Mouse (Mus musculus) kidney, adult 2 months (tissue): ENCODE measurements around the gene Tsks. TPM values are rescaled to one million over a fixed set of nuclear protein-coding genes. Genes with fewer than 3 reads are reported as not detected.
A peak's percentile ranks its signal among the peaks of the same experiment; 100 is the strongest.

Source experiments
- DNase-seq: peaks from one replicate; pipeline ENCODE4 v3.0.0; 2021
- H3K27ac ChIP-seq: fragments of 200-500 bp; 2 replicates; pipeline ENCODE4 v1.5.1; 2012; ENCODE audit warnings: low read depth, low read length, control low read depth, inconsistent platforms; ENCODE audit not compliant: insufficient read depth
- H3K27me3 ChIP-seq: fragments of 200-500 bp; replicated peaks from 2 replicates; pipeline ENCODE4 v1.6.1; 2012; ENCODE audit warnings: mild to moderate bottlenecking, moderate library complexity, low read length, inconsistent platforms; ENCODE audit not compliant: control insufficient read depth, insufficient read depth
- H3K36me3 ChIP-seq: fragments of 200-500 bp; 2 replicates; pipeline ENCODE4 v1.6.1; 2012; ENCODE audit warnings: mild to moderate bottlenecking, moderate library complexity, low read length, inconsistent platforms; ENCODE audit not compliant: control insufficient read depth, insufficient read depth
- H3K4me1 ChIP-seq: fragments of 200-500 bp; 2 replicates; pipeline ENCODE4 v1.6.1; 2011; ENCODE audit warnings: low read length; ENCODE audit not compliant: control insufficient read depth, insufficient read depth
- H3K4me3 ChIP-seq: fragments of 200-500 bp; 2 replicates; pipeline ENCODE4 v1.5.1; 2011; ENCODE audit warnings: mild to moderate bottlenecking, low read depth, low read length, control low read depth; ENCODE audit not compliant: insufficient read depth
- CTCF ChIP-seq: fragments of 200-500 bp; conservative IDR thresholded peaks from 2 replicates; pipeline ENCODE4 v1.5.1; 2011; ENCODE audit warnings: low read depth, mild to moderate bottlenecking, control low read depth, low read length, moderate library complexity, mixed read lengths; ENCODE audit not compliant: insufficient read depth, insufficient read length
- POLR2A ChIP-seq: fragments of 200-500 bp; IDR thresholded peaks from one replicate; pipeline ENCODE4 v1.6.1; 2011; ENCODE audit warnings: low read depth, low read length, control low read depth
- WGBS: fragments of 180-500 bp; shearing (Covaris S2); methylation state at CpG from one replicate; pipeline ENCODE4 v1.1.7; 2018; 5-methylcytosine and 5-hydroxymethylcytosine counted together
- polyA plus RNA-seq: library from polyadenylated mRNA; depleted of rRNA; stranded (reverse); fragments of >200 nt; gene quantifications from 2 replicates; pipeline ENCODE4 v1.2.3, GENCODE M21; 2012; rRNA removed

The Tsks gene
- polyA plus RNA-seq, 1 experiment, result 0.11 TPM

DNA sequence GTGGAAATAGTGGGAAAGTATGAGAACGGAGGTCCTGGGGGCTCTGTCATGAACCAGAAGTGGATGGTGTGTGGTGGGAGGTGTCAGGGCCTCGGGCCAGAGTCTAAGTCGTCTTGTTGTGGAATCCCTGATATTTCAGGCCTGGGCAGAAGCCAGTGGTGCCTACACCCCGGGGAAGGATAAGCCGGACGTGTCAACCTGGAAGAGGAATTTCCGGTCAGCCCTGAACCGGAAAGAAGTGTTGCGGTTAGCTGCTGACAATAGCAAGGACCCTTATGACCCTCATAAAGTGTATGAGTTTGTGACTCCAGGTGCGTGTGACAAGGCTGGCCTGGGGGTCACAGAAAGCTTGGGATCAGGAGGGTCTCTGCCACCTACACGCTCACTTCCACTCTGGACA is 56.7 kb downstream of the Tsks start:
- peaks cover 2% of the 10 kb centered on the region; the same call in 1 of the 2 replicates for H3K36me3 ChIP-seq
- H3K4me1 ChIP-seq, result peaks cover 11% of the 10 kb centered on the region; the same call in 1 of the 2 replicates
- no peaks in the 10 kb centered on the region for H3K27me3 ChIP-seq
- no peak overlapping the region for H3K4me3 ChIP-seq
- no peak overlapping the region for H3K27ac ChIP-seq
- peak; percentile 56 for DNase-seq
- TF ChIP-seq POLR2A (no peak), CTCF (no peak)
- WGBS, result 33% methylated on average over 11 of the region's 11 CpGs

DNA sequence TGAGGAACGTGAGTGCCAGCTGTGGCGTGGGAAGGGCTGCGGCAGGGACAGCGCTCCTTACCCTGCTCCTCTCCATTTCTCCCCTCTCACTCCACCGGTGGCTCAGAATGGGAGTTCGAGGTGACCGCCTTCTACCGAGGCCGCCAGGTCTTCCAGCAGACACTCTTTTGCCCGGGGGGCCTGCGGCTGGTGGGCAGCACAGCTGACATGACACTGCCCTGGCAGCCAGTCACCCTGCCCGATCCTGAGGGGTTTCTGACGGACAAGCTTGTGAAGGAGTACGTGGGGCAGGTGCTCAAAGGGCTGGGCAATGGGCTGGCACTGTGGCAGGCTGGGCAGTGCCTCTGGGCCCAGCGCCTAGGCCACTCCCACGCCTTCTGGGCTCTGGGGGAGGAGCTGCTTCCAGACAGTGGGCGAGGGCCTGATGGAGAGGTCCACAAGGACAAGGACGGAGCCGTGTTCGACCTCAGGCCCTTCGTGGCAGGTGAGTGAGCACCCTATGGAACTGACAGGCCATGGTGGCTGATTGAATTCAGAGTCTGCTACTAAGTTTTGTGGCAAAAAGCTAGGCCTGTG is 57.6 kb downstream of the Tsks start:
- H3K27ac ChIP-seq, result no peak overlapping the region

DNA sequence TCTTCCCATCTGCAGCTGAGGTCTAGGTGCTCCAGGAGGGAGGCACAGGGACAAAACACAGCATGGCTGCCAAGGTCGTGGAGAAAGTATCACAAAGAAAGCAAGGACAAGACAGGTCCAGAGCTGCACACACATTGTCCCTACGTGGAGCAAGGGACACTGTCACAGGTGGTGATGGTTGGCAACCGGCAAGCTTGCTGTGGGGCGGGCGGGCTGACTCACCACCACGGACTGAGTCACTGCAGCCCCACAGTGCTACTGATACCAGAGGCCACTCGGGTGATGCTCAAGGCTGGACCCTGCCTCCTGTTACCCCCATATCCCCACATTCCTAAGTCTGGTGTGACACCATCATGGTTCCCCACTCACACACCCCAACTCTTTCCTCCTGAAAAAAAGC is 59.4 kb downstream of the Tsks start:
- Histone ChIP-seq H3K27ac (no peak overlapping the region), H3K27me3 (no peaks in the 10 kb centered on the region), H3K4me3 (no peak overlapping the region), H3K4me1 (peaks cover 6% of the 10 kb centered on the region; the same call in 1 of the 2 replicates), H3K36me3 (peaks cover 4% of the 10 kb centered on the region)
- TF ChIP-seq CTCF (no peak), POLR2A (no peak)
- no peak for DNase-seq
- WGBS, result 81% methylated on average over 7 of the region's 7 CpGs

More for the DNA sequence above, 57.6 kb downstream of the Tsks start:
- 60% methylated on average over 21 of the region's 21 CpGs for WGBS
- no peaks in the 10 kb centered on the region for H3K27me3 ChIP-seq
- DNase-seq, result peak; percentile 24
- peaks cover 11% of the 10 kb centered on the region; the same call in 1 of the 2 replicates for H3K4me1 ChIP-seq
- peaks cover 2% of the 10 kb centered on the region; the same call in 1 of the 2 replicates for H3K36me3 ChIP-seq
- no peak overlapping the region for H3K4me3 ChIP-seq
- TF ChIP-seq CTCF, result no peak
- no peak for TF ChIP-seq POLR2A

DNA sequence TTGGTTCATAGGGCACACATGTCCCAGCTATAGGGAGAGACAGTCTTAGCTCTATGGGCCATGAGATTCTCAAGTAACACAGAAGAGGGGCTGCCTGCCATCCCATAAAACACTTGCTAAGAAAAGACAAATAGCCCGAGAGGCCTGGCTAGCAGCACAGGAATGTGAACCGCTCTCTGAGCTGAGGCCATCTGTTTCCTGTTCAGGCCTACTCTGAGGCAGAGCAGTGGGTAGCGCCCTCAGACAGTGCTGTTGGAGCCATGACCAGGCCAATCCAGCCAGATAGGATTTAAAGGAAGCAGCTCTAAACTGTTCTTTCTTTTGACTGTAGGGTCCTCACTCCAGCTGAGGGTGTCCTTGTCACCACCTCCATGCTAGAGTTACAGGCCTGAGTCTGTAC is 61.5 kb downstream of the Tsks start:
- Histone ChIP-seq H3K27me3 (no peaks in the 10 kb centered on the region), H3K36me3 (peaks cover 4% of the 10 kb centered on the region), H3K27ac (no peak overlapping the region), H3K4me3 (no peak overlapping the region), H3K4me1 (peaks cover 2% of the 10 kb centered on the region; the same call in 1 of the 2 replicates)
- no peak for DNase-seq
- WGBS, result 64% methylated on average over 3 of the region's 3 CpGs
- TF ChIP-seq POLR2A (no peak), CTCF (no peak)

DNA sequence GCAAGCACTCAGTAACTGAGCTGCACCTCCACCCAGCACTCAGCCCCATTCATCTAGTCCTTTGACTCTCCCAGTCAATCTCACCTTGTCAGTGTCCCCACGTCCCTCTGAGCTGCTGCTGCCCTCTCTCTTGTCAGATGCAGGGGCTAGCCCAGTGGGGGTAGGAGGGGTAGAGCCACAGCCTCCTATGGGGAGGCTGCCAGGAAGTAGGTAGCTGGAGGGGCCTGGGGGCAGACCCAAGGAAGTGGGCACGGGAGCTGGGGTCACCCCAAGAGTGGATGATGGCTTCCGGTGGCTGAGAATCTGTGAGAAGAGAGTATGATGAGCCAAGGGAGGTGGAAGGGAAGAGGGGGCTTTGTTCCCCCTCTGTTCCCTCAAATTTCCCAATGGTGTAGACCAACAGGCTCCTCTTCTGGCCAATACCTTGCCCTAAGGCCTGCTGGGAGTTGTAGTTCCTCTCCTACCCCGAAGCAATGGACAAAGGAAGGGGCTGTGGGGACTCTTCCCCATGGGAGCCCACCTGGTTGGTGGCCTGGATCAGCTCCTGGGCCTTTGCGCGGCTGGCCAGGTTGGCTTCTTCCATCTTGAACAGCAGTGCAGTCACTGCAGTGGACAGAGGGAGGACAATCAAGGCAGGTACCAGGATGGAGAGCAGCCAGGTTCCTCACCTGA is 62.5 kb downstream of the Tsks start:
- Histone ChIP-seq H3K4me1 (no peaks in the 10 kb centered on the region), H3K27ac (no peak overlapping the region), H3K27me3 (no peaks in the 10 kb centered on the region), H3K4me3 (no peak overlapping the region), H3K36me3 (peaks cover 4% of the 10 kb centered on the region)
- 86% methylated on average over 6 of the region's 6 CpGs for WGBS
- TF ChIP-seq CTCF (no peak), POLR2A (no peak)
- no peak for DNase-seq

DNA sequence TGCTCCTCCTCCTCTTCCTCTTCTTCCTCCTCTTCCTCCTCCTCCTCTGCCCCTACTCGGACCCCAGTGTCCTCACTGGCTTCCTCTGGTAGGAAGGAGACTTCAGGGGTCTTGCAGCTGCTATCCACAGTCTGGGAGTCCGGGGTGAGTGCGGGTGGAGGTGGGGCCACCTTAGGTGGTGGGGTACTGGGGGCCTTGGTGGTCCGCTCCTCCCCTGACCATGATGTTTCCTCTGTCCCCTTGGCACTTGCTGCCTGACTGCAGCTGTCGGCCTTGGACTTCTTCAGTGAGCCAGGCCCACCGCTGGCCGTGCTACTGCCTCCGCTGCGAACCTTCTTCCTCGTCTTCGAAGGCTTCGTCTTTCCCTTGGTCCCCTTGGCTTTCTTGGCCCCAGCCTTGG is 63.5 kb downstream of the Tsks start:
- Histone ChIP-seq H3K4me1 (no peaks in the 10 kb centered on the region), H3K27me3 (no peaks in the 10 kb centered on the region), H3K27ac (no peak overlapping the region), H3K4me3 (no peak overlapping the region), H3K36me3 (peaks cover 2% of the 10 kb centered on the region)
- DNase-seq, result no peak
- WGBS, result 92% methylated on average over 12 of the region's 12 CpGs
- no peak for TF ChIP-seq CTCF
- no peak for TF ChIP-seq POLR2A

DNA sequence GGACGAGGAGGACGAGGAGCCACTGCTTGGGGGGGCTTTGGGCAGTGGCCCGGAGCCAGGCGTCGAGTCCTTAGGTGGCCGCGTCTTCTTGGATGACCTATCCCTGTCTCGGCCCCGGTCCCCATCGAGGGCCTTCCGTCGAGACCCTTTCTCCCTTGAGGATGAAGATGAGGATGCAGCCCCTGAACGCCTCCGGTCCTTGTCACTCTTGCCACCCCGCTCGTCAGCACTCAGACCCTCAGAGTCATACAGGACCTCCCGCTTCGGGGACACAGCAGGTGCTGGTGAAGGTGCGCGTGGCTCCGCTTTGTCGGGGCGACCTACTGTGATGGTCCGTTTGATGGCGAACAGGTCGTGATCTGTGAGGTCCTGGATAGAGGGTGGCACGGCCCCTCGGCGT is 64.1 kb downstream of the Tsks start:
- no peak for DNase-seq
- Histone ChIP-seq H3K27ac (no peak overlapping the region), H3K36me3 (peaks cover 2% of the 10 kb centered on the region), H3K4me1 (no peaks in the 10 kb centered on the region), H3K4me3 (no peak overlapping the region), H3K27me3 (no peaks in the 10 kb centered on the region)
- WGBS, result 93% methylated on average over 29 of the region's 29 CpGs
- TF ChIP-seq POLR2A (no peak), CTCF (no peak)

Other genes starting within 250 kb of the Tsks start
- gene Izumo2, start 234.5 kb upstream of the Tsks start, polyA plus RNA-seq, result not detected in 2 replicates
- gene Vrk3, start 194.8 kb upstream of the Tsks start, polyA plus RNA-seq, result 78.9 and 93.7 TPM in 2 replicates
- gene Zfp473, start 192.2 kb upstream of the Tsks start, polyA plus RNA-seq, result 0.04 and 0.09 TPM in 2 replicates
- 32.6 and 35.9 TPM in 2 replicates for gene Nup62, start 127.1 kb upstream of the Tsks start, polyA plus RNA-seq
- 1.5 and 9.7 TPM in 2 replicates for gene Il4i1, start 126.8 kb upstream of the Tsks start, polyA plus RNA-seq
- 42.1 and 57.2 TPM in 2 replicates for gene Atf5, start 126.5 kb upstream of the Tsks start, polyA plus RNA-seq
- 90.6 and 121 TPM in 2 replicates for gene Akt1s1, start 94.2 kb upstream of the Tsks start, polyA plus RNA-seq
- gene Tbc1d17, start 94.1 kb upstream of the Tsks start, polyA plus RNA-seq, result 100 and 114 TPM in 2 replicates
- gene Pnkp, start 86.1 kb upstream of the Tsks start, polyA plus RNA-seq, result 44.9 and 53.4 TPM in 2 replicates
- 212 and 221 TPM in 2 replicates for gene Ptov1, start 73.4 kb upstream of the Tsks start, polyA plus RNA-seq
- 164 and 181 TPM in 2 replicates for gene Med25, start 50.5 kb upstream of the Tsks start, polyA plus RNA-seq
- 59.2 and 70.9 TPM in 2 replicates for gene Fuz, start 47.1 kb upstream of the Tsks start, polyA plus RNA-seq
- 58.0 and 70.6 TPM in 2 replicates for gene Ap2a1, start 13.7 kb upstream of the Tsks start, polyA plus RNA-seq
- 5.6 and 8.5 TPM in 2 replicates for gene Cpt1c, start 31.6 kb downstream of the Tsks start, polyA plus RNA-seq
- 89.9 and 95.4 TPM in 2 replicates for gene Prmt1, start 43.4 kb downstream of the Tsks start, polyA plus RNA-seq
- gene Irf3, start 54.4 kb downstream of the Tsks start, polyA plus RNA-seq, result 105 and 107 TPM in 2 replicates
- 20.0 and 21.4 TPM in 2 replicates for gene Bcl2l12, start 55.5 kb downstream of the Tsks start, polyA plus RNA-seq
- gene Scaf1, start 73.2 kb downstream of the Tsks start, polyA plus RNA-seq, result 38.8 and 41.1 TPM in 2 replicates
- gene Rras, start 74.8 kb downstream of the Tsks start, polyA plus RNA-seq, result 82.3 and 84.1 TPM in 2 replicates
- gene Prr12, start 109.7 kb downstream of the Tsks start, polyA plus RNA-seq, result 7.1 and 9.1 TPM in 2 replicates
- 60.4 and 67.6 TPM in 2 replicates for gene Nosip, start 119.2 kb downstream of the Tsks start, polyA plus RNA-seq
- 80.9 and 95.4 TPM in 2 replicates for gene Prrg2, start 119.5 kb downstream of the Tsks start, polyA plus RNA-seq
- gene Rcn3, start 149.0 kb downstream of the Tsks start, polyA plus RNA-seq, result 67.0 and 68.7 TPM in 2 replicates
- 240 and 244 TPM in 2 replicates for gene Fcgrt, start 160.6 kb downstream of the Tsks start, polyA plus RNA-seq
- gene Rps11, start 181.2 kb downstream of the Tsks start, polyA plus RNA-seq, result 176 and 310 TPM in 2 replicates
- gene Rpl13a, start 185.6 kb downstream of the Tsks start, polyA plus RNA-seq, result 1,329 and 1,360 TPM in 2 replicates
- gene Gm45713, start 193.0 kb downstream of the Tsks start, polyA plus RNA-seq, result 5.6 TPM in 2 replicates
- 36.8 and 37.7 TPM in 2 replicates for gene Flt3l, start 193.2 kb downstream of the Tsks start, polyA plus RNA-seq
- 80.3 and 84.9 TPM in 2 replicates for gene Pih1d1, start 211.1 kb downstream of the Tsks start, polyA plus RNA-seq
- 106 and 119 TPM in 2 replicates for gene Aldh16a1, start 211.4 kb downstream of the Tsks start, polyA plus RNA-seq
- gene Slc17a7, start 220.7 kb downstream of the Tsks start, polyA plus RNA-seq, result not detected in 2 replicates
- gene Gfy, start 236.4 kb downstream of the Tsks start, polyA plus RNA-seq, result not detected in 2 replicates
- gene Pth2, start 237.8 kb downstream of the Tsks start, polyA plus RNA-seq, result not detected in 2 replicates